Mouse (Mus musculus) brain, embryonic 14.5 days (tissue): ENCODE data around the gene Pfdn2.
"Not testable (repeated sequence)": the region's sequence is repeated elsewhere in the genome, so short reads cannot be mapped to it uniquely, and the experiment has no call there.

Source experiments
- CTCF ChIP-seq: fragments of 200-500 bp; IDR thresholded peaks from 2 replicates; pipeline ENCODE4 v1.5.1; 2012; ENCODE audit warnings: inconsistent platforms, mild to moderate bottlenecking, moderate library complexity, borderline replicate concordance; ENCODE audit not compliant: insufficient read depth, insufficient read length; ENCODE audit errors: extremely low read depth
- POLR2A ChIP-seq: fragments of 200-500 bp; IDR thresholded peaks from 2 replicates; pipeline ENCODE4 v1.6.1; 2012; ENCODE audit warnings: mild to moderate bottlenecking, inconsistent platforms, borderline replicate concordance; ENCODE audit not compliant: poor library complexity, insufficient read depth, insufficient read length, severe bottlenecking; ENCODE audit errors: extremely low read depth

GRCm38 (mm10) chr1:171326588-171326987, 18.9 kb upstream of the Pfdn2 start:
- TF ChIP-seq CTCF, POLR2A: not testable (repeated sequence)
